Mouse (Mus musculus): Measurements from ENCODE around the gene Csmd2. TPM values are rescaled to one million over a fixed set of nuclear protein-coding genes. Genes with fewer than 3 reads are reported as not detected.

Csmd2 gene
- polyA plus RNA-seq, 1 experiment from 2014 or later, result 2.4 TPM

GRCm38 (mm10) chr4:128550756-128551155 lies 563.1 kb downstream of the Csmd2 start:
- no peak for DNase-seq (ENCODE audit: low spot score)
- WGBS, result 84% methylated on average over 6 of the region's 6 CpGs
- Histone ChIP-seq H3K9me3 (no peaks in the 10 kb centered on the region), H3K4me3 (no peak overlapping the region), H3K27ac (no peak overlapping the region), H3K27me3 (ENCODE audit: insufficient read depth, poor library complexity, severe bottlenecking) (no peaks in the 10 kb centered on the region), H3K4me1 (replicated peaks) (peaks cover 7% of the 10 kb centered on the region), H3K36me3 (no peaks in the 10 kb centered on the region)

- no peak for DNase-seq (ENCODE audit: low spot score)
- Histone ChIP-seq H3K27ac (no peak overlapping the region), H3K36me3 (no peaks in the 10 kb centered on the region), H3K4me3 (no peak overlapping the region), H3K9me3 (no peaks in the 10 kb centered on the region), H3K27me3 (ENCODE audit: insufficient read depth, poor library complexity, severe bottlenecking) (no peaks in the 10 kb centered on the region), H3K4me1 (replicated peaks) (peaks cover 7% of the 10 kb centered on the region)
- WGBS, result 97% methylated on average over 2 of the region's 2 CpGs
Measured at GRCm38 (mm10) chr4:128554198-128554597, 566.5 kb downstream of the Csmd2 start.

- DNase-seq (ENCODE audit: low spot score), result no peak
- H3K9me3 ChIP-seq, result no peaks in the 10 kb centered on the region
- no peaks in the 10 kb centered on the region for H3K36me3 ChIP-seq
- no peaks in the 10 kb centered on the region for H3K27me3 ChIP-seq (ENCODE audit: insufficient read depth, poor library complexity, severe bottlenecking)
- H3K4me1 ChIP-seq (replicated peaks), result 0 out of 2 replicates have a peak, but pooled peaks cover 4% of the 10 kb centered on the region
- no peak overlapping the region for H3K27ac ChIP-seq
- H3K4me3 ChIP-seq, result no peak overlapping the region
- WGBS, result 83% methylated on average over 3 of the region's 3 CpGs
Measured at GRCm38 (mm10) chr4:128560327-128560726, 572.7 kb downstream of the Csmd2 start.

GRCm38 (mm10) chr4:128575811-128576210 lies 588.2 kb downstream of the Csmd2 start:
- H3K4me1 ChIP-seq (replicated peaks), result no peaks in the 10 kb centered on the region
- no peak overlapping the region for H3K27ac ChIP-seq
- peaks cover 20% of the 10 kb centered on the region for H3K9me3 ChIP-seq
- no peak for DNase-seq (ENCODE audit: low spot score)
- 94% methylated on average over 4 of the region's 4 CpGs for WGBS
- no peak overlapping the region for H3K4me3 ChIP-seq
- no peaks in the 10 kb centered on the region for H3K27me3 ChIP-seq (ENCODE audit: insufficient read depth, poor library complexity, severe bottlenecking)
- peaks cover 39% of the 10 kb centered on the region for H3K36me3 ChIP-seq

GRCm38 (mm10) chr4:128579182-128579581 lies 591.5 kb downstream of the Csmd2 start:
- peaks cover 73% of the 10 kb centered on the region for H3K36me3 ChIP-seq
- H3K4me1 ChIP-seq (replicated peaks), result no peaks in the 10 kb centered on the region
- no peak overlapping the region for H3K4me3 ChIP-seq
- WGBS, result 53% methylated on average over 4 of the region's 4 CpGs
- peak; percentile 12 for DNase-seq (ENCODE audit: low spot score)
- H3K27ac ChIP-seq, result no peak overlapping the region
- H3K27me3 ChIP-seq (ENCODE audit: insufficient read depth, poor library complexity, severe bottlenecking), result no peaks in the 10 kb centered on the region
- peaks cover 52% of the 10 kb centered on the region for H3K9me3 ChIP-seq

- no peak for DNase-seq (ENCODE audit: low spot score)
- 92% methylated on average over 4 of the region's 4 CpGs for WGBS
- Histone ChIP-seq H3K9me3 (no peaks in the 10 kb centered on the region), H3K4me3 (no peak overlapping the region), H3K4me1 (replicated peaks) (no peaks in the 10 kb centered on the region), H3K27me3 (ENCODE audit: insufficient read depth, poor library complexity, severe bottlenecking) (no peaks in the 10 kb centered on the region), H3K27ac (no peak overlapping the region), H3K36me3 (peaks cover 49% of the 10 kb centered on the region)
Measured at GRCm38 (mm10) chr4:128593286-128593685, 605.6 kb downstream of the Csmd2 start.

GRCm38 (mm10) chr4:128594062-128594461 lies 606.4 kb downstream of the Csmd2 start:
- H3K27ac ChIP-seq, result no peak overlapping the region
- DNase-seq (ENCODE audit: low spot score), result no peak
- 94% methylated on average over 5 of the region's 5 CpGs for WGBS
- H3K4me1 ChIP-seq (replicated peaks), result no peaks in the 10 kb centered on the region
- no peaks in the 10 kb centered on the region for H3K27me3 ChIP-seq (ENCODE audit: insufficient read depth, poor library complexity, severe bottlenecking)
- no peak overlapping the region for H3K4me3 ChIP-seq
- no peaks in the 10 kb centered on the region for H3K9me3 ChIP-seq
- H3K36me3 ChIP-seq, result peaks cover 49% of the 10 kb centered on the region

GRCm38 (mm10) chr4:128597801-128598560 lies 610.3 kb downstream of the Csmd2 start:
- peaks cover 52% of the 10 kb centered on the region for H3K36me3 ChIP-seq
- H3K27ac ChIP-seq, result no peak overlapping the region
- no peaks in the 10 kb centered on the region for H3K4me1 ChIP-seq (replicated peaks)
- H3K27me3 ChIP-seq (ENCODE audit: insufficient read depth, poor library complexity, severe bottlenecking), result no peaks in the 10 kb centered on the region
- no peak overlapping the region for H3K4me3 ChIP-seq
- no peak for DNase-seq (ENCODE audit: low spot score)
- WGBS, result 91% methylated on average over 12 of the region's 12 CpGs
- no peaks in the 10 kb centered on the region for H3K9me3 ChIP-seq

GRCm38 (mm10) chr4:128606586-128606985 lies 618.9 kb downstream of the Csmd2 start:
- no peaks in the 10 kb centered on the region for H3K9me3 ChIP-seq
- no peak overlapping the region for H3K4me3 ChIP-seq
- no peak overlapping the region for H3K27ac ChIP-seq
- DNase-seq (ENCODE audit: low spot score), result no peak
- H3K4me1 ChIP-seq (replicated peaks), result peaks cover 18% of the 10 kb centered on the region
- no peaks in the 10 kb centered on the region for H3K27me3 ChIP-seq (ENCODE audit: insufficient read depth, poor library complexity, severe bottlenecking)
- 94% methylated on average over 7 of the region's 7 CpGs for WGBS
- H3K36me3 ChIP-seq, result peaks cover 37% of the 10 kb centered on the region

GRCm38 (mm10) chr4:128607661-128608060 lies 620.0 kb downstream of the Csmd2 start:
- no peak for DNase-seq (ENCODE audit: low spot score)
- Histone ChIP-seq H3K9me3 (no peaks in the 10 kb centered on the region), H3K36me3 (peaks cover 26% of the 10 kb centered on the region), H3K27ac (no peak overlapping the region), H3K4me3 (no peak overlapping the region), H3K27me3 (ENCODE audit: insufficient read depth, poor library complexity, severe bottlenecking) (no peaks in the 10 kb centered on the region), H3K4me1 (replicated peaks) (peaks cover 18% of the 10 kb centered on the region)
- WGBS, result 95% methylated on average over 11 of the region's 11 CpGs

- H3K4me1 ChIP-seq (replicated peaks), result peaks cover 18% of the 10 kb centered on the region
- 9% methylated on average over 27 of the region's 27 CpGs for WGBS
- H3K36me3 ChIP-seq, result peaks cover 9% of the 10 kb centered on the region
- H3K27ac ChIP-seq, result peak overlapping the region; percentile 89
- no peak for DNase-seq (ENCODE audit: low spot score)
- peak overlapping the region; percentile 86 for H3K4me3 ChIP-seq
- no peaks in the 10 kb centered on the region for H3K27me3 ChIP-seq (ENCODE audit: insufficient read depth, poor library complexity, severe bottlenecking)
- no peaks in the 10 kb centered on the region for H3K9me3 ChIP-seq
Measured at GRCm38 (mm10) chr4:128609276-128609924, 621.7 kb downstream of the Csmd2 start.

- Histone ChIP-seq H3K4me1 (replicated peaks) (peaks cover 18% of the 10 kb centered on the region), H3K36me3 (peaks cover 4% of the 10 kb centered on the region; the same call in 1 of the 2 replicates), H3K9me3 (no peaks in the 10 kb centered on the region), H3K4me3 (peak within 1 kb of the TSS; percentile 86), H3K27ac (peak within 1 kb of the TSS; percentile 89), H3K27me3 (ENCODE audit: insufficient read depth, poor library complexity, severe bottlenecking) (no peaks in the 10 kb centered on the region)
- under 1% methylated on average over 24 of the region's 24 CpGs for WGBS
- DNase-seq (ENCODE audit: low spot score), result peak; percentile 97
Measured at GRCm38 (mm10) chr4:128609925-128610402, 622.3 kb downstream of the Csmd2 start, which contains the start of gene Zscan20. TSS of gene Zscan20 (minus strand) at chr4:128610098.

- peaks cover 4% of the 10 kb centered on the region; the same call in 1 of the 2 replicates for H3K36me3 ChIP-seq
- 35% methylated on average over 10 of the region's 10 CpGs for WGBS
- peaks cover 3% of the 10 kb centered on the region; the same call in 1 of the 2 replicates for H3K27me3 ChIP-seq (ENCODE audit: insufficient read depth, poor library complexity, severe bottlenecking)
- no peaks in the 10 kb centered on the region for H3K9me3 ChIP-seq
- 0 out of 2 replicates have a peak overlapping the region, but pooled peaks have one; percentile 89 for H3K27ac ChIP-seq
- H3K4me1 ChIP-seq (replicated peaks), result peaks cover 18% of the 10 kb centered on the region
- DNase-seq (ENCODE audit: low spot score), result no peak
- H3K4me3 ChIP-seq, result peak overlapping the region; percentile 86
Measured at GRCm38 (mm10) chr4:128610706-128611105, 623.0 kb downstream of the Csmd2 start.

Measured in hindbrain, embryonic 10.5 days (tissue).